Mouse (Mus musculus) adrenal gland, adult 2 months (tissue): ENCODE measurements at regions not wholly inside any gene's neighbourhood (a gene's known extent, or its start where the extent isn't known, plus 50 kb on each side); places are given as distances from the start of the nearest gene placed in this dataset.

Experiments used
- DNase-seq: peaks from one replicate; pipeline ENCODE4 v3.0.0; 2021

DNA sequence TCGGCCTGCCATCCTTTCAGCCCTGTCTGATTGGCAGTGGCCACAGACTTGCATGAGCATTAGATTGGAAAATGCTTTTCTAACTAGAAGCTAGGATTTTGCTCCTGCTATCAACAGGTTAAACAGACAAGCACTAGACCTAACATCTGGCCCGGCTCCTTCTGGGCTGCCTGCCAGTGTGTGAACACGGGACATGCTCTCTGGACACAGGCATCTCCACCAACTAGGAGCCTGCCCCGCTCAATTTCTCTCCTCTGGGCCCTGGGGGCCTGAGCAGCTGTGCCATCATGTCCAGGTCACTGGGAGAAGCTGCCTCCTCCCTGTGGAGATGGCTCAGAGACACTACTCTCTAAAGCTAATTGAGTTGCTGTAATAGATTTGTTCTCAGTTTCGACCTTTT is 195.3 kb upstream of the Jade1 start:
- DNase-seq = peak; percentile 50

- no peak for DNase-seq
These were observed 196.1 kb upstream of the Jade1 start for GRCm38 (mm10) chr3:41359458-41359857.

- no peak for DNase-seq
These were observed 202.5 kb upstream of the Jade1 start for GRCm38 (mm10) chr3:41353021-41353420.

DNA sequence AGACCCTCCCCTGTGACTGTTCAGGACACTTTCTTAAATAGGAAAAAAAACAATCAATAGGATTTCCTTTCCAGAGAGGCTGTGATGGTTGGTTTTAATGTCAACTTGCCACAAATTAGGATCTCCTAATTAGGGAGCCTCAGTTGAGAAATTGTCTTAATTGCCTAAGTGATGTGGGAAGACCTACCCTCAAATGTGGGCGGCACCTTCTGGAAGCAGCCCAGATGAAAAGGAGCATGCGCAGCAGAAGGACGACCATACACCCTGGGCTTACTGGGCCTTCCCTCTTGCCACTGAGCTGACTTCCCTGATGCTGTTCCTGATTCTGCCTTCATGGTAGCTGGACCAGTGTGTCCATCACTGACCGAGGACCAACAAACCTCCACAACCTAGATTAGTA is 203.7 kb upstream of the Jade1 start:
- no peak for DNase-seq

GRCm38 (mm10) chr3:41351091-41351685 is 204.3 kb upstream of the Jade1 start:
- peak; percentile 38 for DNase-seq

DNA sequence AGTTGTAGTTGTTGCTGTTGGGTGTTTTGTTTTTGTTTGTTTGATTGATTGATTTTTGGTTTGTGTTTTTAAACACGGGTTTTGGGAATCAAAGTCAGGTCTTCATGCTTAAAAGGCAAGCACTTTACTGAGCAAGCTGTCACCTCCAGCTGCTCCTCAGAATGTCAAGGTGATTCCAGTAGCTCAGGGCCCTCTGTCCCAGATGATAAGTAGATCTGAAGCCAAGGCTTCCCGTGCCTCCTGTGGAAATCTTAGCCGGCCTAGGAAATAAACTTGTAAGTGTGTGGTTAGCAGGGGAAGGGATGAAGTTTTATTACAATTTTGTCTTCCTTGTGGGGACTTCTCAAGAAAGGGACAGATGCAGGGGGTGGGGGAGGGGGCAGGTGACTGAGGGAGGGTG is 205.2 kb upstream of the Jade1 start:
- peak; percentile 50 for DNase-seq

GRCm38 (mm10) chr3:41348795-41349194 is 206.7 kb upstream of the Jade1 start:
- DNase-seq = peak; percentile 56

DNA sequence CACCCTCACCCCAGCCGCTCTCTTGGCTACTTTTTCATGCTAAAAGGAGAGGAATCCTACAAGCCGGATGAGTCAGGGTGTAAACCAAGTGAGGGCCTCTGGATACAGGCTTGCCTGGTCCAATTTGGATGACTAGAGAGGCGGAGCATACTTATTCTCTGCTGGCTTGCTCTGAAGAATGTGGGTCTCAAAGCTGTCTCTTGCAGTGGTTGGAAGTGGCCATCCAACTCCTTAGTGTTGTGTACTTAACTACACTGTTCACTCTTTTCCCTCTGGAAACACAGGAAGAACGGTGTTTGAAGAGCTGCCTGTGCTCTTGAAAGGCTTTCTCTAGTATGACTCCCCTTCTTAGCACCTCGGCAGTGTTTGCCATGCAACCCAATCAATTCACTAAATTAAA is 208.7 kb upstream of the Jade1 start:
- no peak for DNase-seq

DNA sequence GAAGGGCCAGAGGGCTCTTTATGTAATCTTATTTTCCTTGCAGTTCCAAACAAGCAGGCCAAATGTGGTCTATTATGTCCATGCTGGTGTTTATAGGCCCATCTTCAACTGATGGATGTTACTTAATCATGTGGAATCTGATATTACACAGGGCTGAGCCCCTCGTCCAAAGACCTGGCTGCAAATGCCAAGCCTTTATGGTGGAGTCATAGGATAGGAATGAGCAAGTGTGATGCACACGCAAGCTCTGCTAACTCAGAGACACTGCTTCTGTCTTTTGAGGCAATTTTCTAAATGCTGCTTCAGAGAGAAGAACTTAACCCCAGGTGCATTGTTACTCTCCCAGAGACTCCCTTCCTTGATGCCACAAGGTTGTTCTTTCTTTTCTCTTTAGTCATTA is 212.1 kb upstream of the Jade1 start:
- DNase-seq = no peak

- DNase-seq = peak; percentile 11
These were observed 223.1 kb upstream of the Jade1 start for GRCm38 (mm10) chr3:41332481-41332880.

DNA sequence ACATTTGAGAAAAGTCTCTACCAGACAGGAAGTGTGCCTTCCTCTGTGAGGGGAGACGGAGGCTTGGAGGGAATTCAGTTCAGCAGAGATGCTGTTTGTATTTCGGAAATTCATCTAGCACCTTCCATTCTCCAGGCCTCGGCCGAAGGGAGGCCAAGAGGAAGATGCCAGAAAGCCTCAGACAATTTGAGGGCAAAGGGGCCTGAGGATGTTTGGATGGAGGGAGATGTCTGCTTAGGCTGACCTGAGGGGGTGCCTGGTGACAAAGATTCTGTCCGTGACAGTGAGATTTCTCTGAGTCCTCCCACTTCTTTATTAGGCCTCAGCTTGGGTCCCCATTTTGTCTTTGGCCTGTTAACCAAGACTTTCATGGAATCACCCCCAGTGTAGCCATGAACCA is 225.2 kb upstream of the Jade1 start:
- no peak for DNase-seq

DNA sequence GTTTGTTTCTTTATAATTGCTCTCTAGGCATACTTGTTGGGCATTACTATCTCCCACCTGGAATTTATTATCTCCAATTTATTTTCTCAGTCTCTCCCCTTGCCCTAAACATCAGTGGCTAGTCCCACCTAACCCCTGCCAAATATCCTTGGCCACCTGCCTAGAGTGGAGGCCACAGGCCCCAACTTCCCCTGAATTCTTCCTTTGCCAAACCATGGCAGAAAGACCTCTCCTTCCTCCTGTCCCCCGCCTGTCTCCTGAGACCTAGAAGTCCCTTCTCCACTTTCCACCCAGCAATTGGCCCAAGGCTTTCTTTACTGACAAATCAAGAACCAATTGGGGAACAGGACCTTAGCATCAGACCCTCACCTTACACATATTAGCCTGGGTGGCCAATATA is 226.7 kb upstream of the Jade1 start:
- DNase-seq = no peak

- no peak for DNase-seq
These were observed 229.1 kb upstream of the Jade1 start for GRCm38 (mm10) chr3:41326211-41327104.

- DNase-seq = no peak
These were observed 233.7 kb upstream of the Jade1 start for GRCm38 (mm10) chr3:41321808-41322207.

DNA sequence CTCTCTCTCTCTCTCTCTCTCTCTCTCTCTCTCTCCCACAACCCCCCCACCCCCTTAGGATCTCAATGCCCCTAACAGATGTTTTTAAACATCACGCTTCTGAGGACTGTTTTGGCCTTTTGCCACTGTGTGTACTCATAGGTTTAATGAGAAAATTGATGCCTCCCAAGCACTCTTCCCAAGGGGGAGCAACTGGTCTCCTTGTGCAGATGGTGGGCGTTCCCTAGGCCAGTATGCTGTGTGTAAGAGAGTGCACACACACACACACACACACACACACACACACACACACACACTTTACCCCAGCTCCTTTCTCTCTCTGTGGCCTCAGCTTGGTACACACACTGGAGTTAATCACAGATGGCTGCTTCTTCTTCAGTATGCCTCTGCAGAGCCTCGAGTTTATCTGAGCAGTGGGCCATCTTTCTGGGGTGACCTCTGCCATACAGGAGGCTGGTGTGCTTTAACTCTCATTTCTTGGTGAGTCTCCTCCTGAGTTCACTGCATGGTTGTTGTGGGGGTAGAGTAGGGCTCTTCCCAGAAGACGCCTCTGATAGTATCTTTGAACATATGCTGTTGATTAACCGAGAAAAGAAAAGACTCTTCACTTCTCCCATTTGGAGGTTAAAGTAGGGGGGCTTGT is 236.2 kb upstream of the Jade1 start:
- DNase-seq = no peak

DNA sequence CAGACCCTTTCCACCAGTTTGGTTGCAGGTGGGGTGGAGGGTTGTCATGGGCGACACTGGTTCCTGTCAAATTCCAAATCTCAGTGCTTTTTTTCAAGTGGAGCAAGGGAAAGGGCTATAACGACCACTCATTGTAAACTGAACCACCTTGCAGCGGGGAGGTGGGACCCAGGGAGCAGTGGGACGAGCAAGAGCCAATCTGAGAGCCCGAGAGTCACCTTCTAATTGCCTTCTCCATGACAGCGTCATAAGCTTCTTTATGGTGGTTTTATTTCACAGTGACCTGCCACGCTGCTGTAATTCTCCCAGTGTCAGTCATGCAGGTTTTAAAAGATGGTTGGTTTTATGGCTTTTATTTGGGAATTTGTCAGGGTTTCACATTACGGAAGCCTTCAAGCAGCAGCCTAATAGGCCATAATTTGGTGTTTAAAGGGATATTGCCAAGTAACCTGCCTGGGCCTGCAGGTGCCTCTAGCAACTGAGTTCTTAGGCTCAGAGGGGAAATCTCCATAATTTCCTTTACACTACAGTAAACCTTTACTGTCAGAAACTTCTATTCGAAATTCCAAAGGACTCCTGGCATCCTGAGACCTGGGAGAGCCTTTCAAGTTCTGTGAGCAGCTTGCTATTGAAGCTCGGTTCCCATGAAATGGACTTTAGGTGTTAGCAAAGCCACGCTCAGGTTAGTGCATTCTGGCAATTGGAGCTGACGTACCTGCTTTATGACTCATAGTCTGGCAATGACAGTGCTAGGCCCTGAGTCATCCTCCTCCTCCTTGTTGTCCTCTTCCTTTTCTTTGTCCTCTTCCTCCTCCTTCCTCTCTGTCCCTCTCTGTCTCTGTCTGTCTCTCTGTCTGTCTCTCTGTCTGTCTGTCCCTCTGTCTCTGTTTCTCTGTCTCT is 235.6 kb upstream of the Pgrmc2 start:
- peak; percentile 33 for DNase-seq

GRCm38 (mm10) chr3:41317170-41317569 is 234.3 kb upstream of the Pgrmc2 start:
- DNase-seq = no peak

DNA sequence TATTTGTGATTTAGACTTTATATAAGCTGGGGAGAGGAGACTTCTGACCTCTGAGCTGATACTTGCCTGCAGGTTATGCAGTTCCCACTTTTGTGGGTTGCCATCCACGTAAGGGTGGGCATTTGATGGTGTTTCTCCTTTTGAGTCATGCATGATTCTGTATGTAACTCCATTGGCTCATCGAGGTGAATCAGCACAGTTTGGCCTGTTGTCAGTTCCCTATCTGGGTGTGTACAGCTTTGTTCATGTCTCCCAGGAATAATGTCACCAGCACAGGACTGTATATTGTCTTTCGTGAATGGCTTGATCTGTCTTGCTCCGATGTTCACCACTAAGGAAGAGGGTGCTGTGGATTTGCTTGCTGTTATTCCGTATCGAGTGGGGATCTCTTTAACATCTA is 229.6 kb upstream of the Pgrmc2 start:
- DNase-seq = no peak

GRCm38 (mm10) chr3:41307400-41308028 is 224.7 kb upstream of the Pgrmc2 start:
- DNase-seq = no peak

- DNase-seq = no peak
These were observed 220.0 kb upstream of the Pgrmc2 start for GRCm38 (mm10) chr3:41302805-41303204.

GRCm38 (mm10) chr3:41298776-41299175 is 215.9 kb upstream of the Pgrmc2 start:
- no peak for DNase-seq
